Mouse (Mus musculus) ES-E14 (cell line): ENCODE results near the gene Angpt4. TPM values are rescaled to one million over a fixed set of nuclear protein-coding genes. Genes with fewer than 3 reads are reported as not detected.

ENCODE experiments used
- DNase-seq: peaks from one replicate; pipeline ENCODE4 v3.0.0-alpha.2; 2013; ENCODE audit warnings: low read depth, low spot score
- H3K27ac ChIP-seq: 2 replicates; pipeline ENCODE4 v1.5.1; 2012; ENCODE audit warnings: low read depth, mild to moderate bottlenecking, low read length, moderate library complexity, mixed read lengths; ENCODE audit not compliant: poor library complexity, insufficient read depth, severe bottlenecking
- H3K36me3 ChIP-seq: 2 replicates; pipeline ENCODE4 v1.6.1; 2012; ENCODE audit warnings: mild to moderate bottlenecking, low read length, moderate library complexity, mixed read lengths; ENCODE audit not compliant: control insufficient read depth, poor library complexity, insufficient read depth, severe bottlenecking
- H3K4me1 ChIP-seq, 2 experiments: fragments of 150-350 bp in 1 of 2; sonication (generic) in 1 of 2; 2 replicates each; pipeline ENCODE4 v1.6.1; 2012; ENCODE audit warnings: low read length in 2 of 2, mild to moderate bottlenecking in 1 of 2, mixed read lengths in 1 of 2; ENCODE audit not compliant: control insufficient read depth in 2 of 2, insufficient read depth in 2 of 2, poor library complexity in 1 of 2
- H3K4me3 ChIP-seq, 2 experiments: fragments of 150-350 bp in 1 of 2; sonication (generic) in 1 of 2; 2 replicates each; pipeline ENCODE4 v1.5.1; 2012; ENCODE audit warnings: low read length in 2 of 2, low read depth in 1 of 2, mild to moderate bottlenecking in 1 of 2, mixed read lengths in 1 of 2; ENCODE audit not compliant: insufficient read depth in 1 of 2, poor library complexity in 1 of 2, severe bottlenecking in 1 of 2
- H3K9ac ChIP-seq: 2 replicates; pipeline ENCODE4 v1.6.1; 2012; ENCODE audit warnings: low read depth, mild to moderate bottlenecking, low read length, mixed read lengths; ENCODE audit not compliant: poor library complexity, insufficient read depth, severe bottlenecking
- H3K9me3 ChIP-seq: fragments of 150-350 bp; sonication (generic); 2 replicates; pipeline ENCODE4 v1.6.1; 2012; ENCODE audit warnings: low read depth, mild to moderate bottlenecking, low read length; ENCODE audit not compliant: control insufficient read depth, insufficient read depth
- CHD2 ChIP-seq: IDR thresholded peaks from 2 replicates; pipeline ENCODE4 v1.6.1; 2014; ENCODE audit warnings: mild to moderate bottlenecking, low read depth, low read length, inconsistent platforms
- HCFC1 ChIP-seq: IDR thresholded peaks from 2 replicates; pipeline ENCODE4 v1.6.1; 2012; ENCODE audit warnings: low read length, inconsistent platforms, borderline replicate concordance; ENCODE audit not compliant: insufficient read depth
- MAFK ChIP-seq: IDR thresholded peaks from 2 replicates; pipeline ENCODE4 v1.6.1; 2014; ENCODE audit warnings: mild to moderate bottlenecking, low read depth, low read length, inconsistent platforms; ENCODE audit not compliant: insufficient read depth
- ZC3H11A ChIP-seq: IDR thresholded peaks from 2 replicates; pipeline ENCODE4 v1.6.1; 2012; ENCODE audit warnings: low read depth, mild to moderate bottlenecking, inconsistent platforms, low read length, borderline replicate concordance
- ZNF384 ChIP-seq: IDR thresholded peaks from 2 replicates; pipeline ENCODE4 v1.6.1; 2012; ENCODE audit warnings: low read depth, low read length, inconsistent platforms
- in situ Hi-C, 2 experiments: fragments of 600-800 bp; cut with MboI; formaldehyde crosslinking; loops; one replicate each; pipeline ENCODE4 v1.15.1; 2025; ENCODE audit warnings: low sequenced_read_pairs in 2 of 2, inconsistent platforms in 1 of 2; ENCODE audit not compliant: unreplicated experiment in 2 of 2
- total RNA-seq: library from RNA; depleted of rRNA; stranded (reverse); fragments of 300-350 nt; gene quantifications from 2 replicates; pipeline ENCODE4 v1.2.3, GENCODE M21; 2012

Gene Angpt4
- total RNA-seq, 1 experiment, result 0.98 TPM

DNA sequence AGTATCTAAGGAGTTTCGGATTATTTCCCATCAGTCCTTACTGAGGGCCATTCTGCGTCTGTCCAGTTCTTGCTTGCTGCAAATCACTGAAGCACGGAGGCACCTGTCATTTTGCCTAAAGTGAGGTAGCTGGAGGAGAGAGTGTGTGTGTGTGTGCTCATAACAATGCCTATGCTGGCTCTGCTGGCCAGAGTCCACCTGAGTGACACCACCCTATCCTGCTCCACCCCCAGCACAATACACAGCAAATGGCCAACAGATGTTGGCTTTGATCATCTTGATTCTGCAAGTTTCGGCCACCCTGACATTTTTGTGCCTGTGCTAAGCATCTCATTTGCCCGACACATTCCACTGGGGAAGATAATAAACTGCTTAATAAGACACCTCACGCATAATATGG lies 67.5 kb downstream of the Angpt4 start:
- DNase-seq, result no peak
- in situ Hi-C loops, result no loop called here
- no peak overlapping the region for H3K27ac ChIP-seq
- H3K9ac ChIP-seq, result no peak overlapping the region
- TF ChIP-seq CHD2 (no peak), HCFC1 (no peak), ZNF384 (no peak), MAFK (no peak), ZC3H11A (no peak)
- no peaks in the 10 kb centered on the region; the same call in 1 of the 2 replicates for H3K36me3 ChIP-seq
- no peaks in the 10 kb centered on the region for H3K9me3 ChIP-seq
- peaks cover 4 to 17% of the 10 kb centered on the region in 2 experiments; a peak in 2 of 4 replicates for H3K4me1 ChIP-seq
- no peak overlapping the region for H3K4me3 ChIP-seq

GRCm38 (mm10) chr2:151979470-151980354 lies 68.7 kb downstream of the Angpt4 start, which contains the start of gene Fam110a:
Gene Fam110a, minus strand, starts transcription at chr2:151980219.
- Histone ChIP-seq H3K4me3 (peak within 1 kb of the TSS; percentile 75 to 85), H3K9ac (peak within 1 kb of the TSS; percentile 77), H3K36me3 (no peaks in the 10 kb centered on the region; the same call in 1 of the 2 replicates), H3K4me1 (peaks cover 3 to 12% of the 10 kb centered on the region in 2 experiments; a peak in 1 of 4 replicates), H3K9me3 (no peaks in the 10 kb centered on the region), H3K27ac (no peak within 1 kb of the TSS)
- in situ Hi-C loops, result no loop called here
- TF ChIP-seq MAFK (no peak), ZC3H11A (no peak), CHD2 (no peak), HCFC1 (no peak), ZNF384 (no peak)
- no peak for DNase-seq

- no peaks in the 10 kb centered on the region for H3K9me3 ChIP-seq
- peaks cover 3 to 12% of the 10 kb centered on the region in 2 experiments; a peak in 1 of 4 replicates for H3K4me1 ChIP-seq
- TF ChIP-seq MAFK (no peak), ZC3H11A (no peak), ZNF384 (no peak), HCFC1 (no peak), CHD2 (no peak)
- peak overlapping the region; percentile 75 to 85; a peak in 3 of 4 replicates for H3K4me3 ChIP-seq
- H3K27ac ChIP-seq, result no peak overlapping the region
- no peak overlapping the region for H3K9ac ChIP-seq
- no peak for DNase-seq
- H3K36me3 ChIP-seq, result no peaks in the 10 kb centered on the region; the same call in 1 of the 2 replicates
- in situ Hi-C loops, result no loop called here
Observed at GRCm38 (mm10) chr2:151980355-151980693, 69.3 kb downstream of the Angpt4 start.

GRCm38 (mm10) chr2:151981268-151981667 lies 70.3 kb downstream of the Angpt4 start:
- H3K9ac ChIP-seq, result no peak overlapping the region
- no peak overlapping the region for H3K4me3 ChIP-seq
- no peak for DNase-seq
- in situ Hi-C loops, result no loop called here
- no peak for TF ChIP-seq ZNF384
- TF ChIP-seq HCFC1, result no peak
- TF ChIP-seq MAFK, result no peak
- no peak for TF ChIP-seq CHD2
- TF ChIP-seq ZC3H11A, result no peak
- peaks cover 3 to 12% of the 10 kb centered on the region in 2 experiments; a peak in 1 of 4 replicates for H3K4me1 ChIP-seq
- H3K9me3 ChIP-seq, result no peaks in the 10 kb centered on the region
- no peak overlapping the region for H3K27ac ChIP-seq
- H3K36me3 ChIP-seq, result no peaks in the 10 kb centered on the region; the same call in 1 of the 2 replicates
